Mouse (Mus musculus) limb, embryonic 12.5 days (tissue): ENCODE data around the gene Capn5. TPM values are rescaled to one million over a fixed set of nuclear protein-coding genes. Genes with fewer than 3 reads are reported as not detected.
"Not testable (repeated sequence)": the region's sequence is repeated elsewhere in the genome, so short reads cannot be mapped to it uniquely, and the experiment has no call there.

Source experiments
- ATAC-seq: fragments of 200-750 bp; cut with Nextera tagmentation; 2 replicates; pipeline ENCODE4 v1.8.0; 2017; ENCODE audit warnings: low read depth, moderate TSS enrichment; ENCODE audit not compliant: insufficient number of reproducible peaks, insufficient read depth, low FRiP score, low TSS enrichment
- H3K27ac ChIP-seq: fragments of 300-500 bp; sonication (generic); 2 replicates; pipeline ENCODE4 v1.5.1; 2016; ENCODE audit warnings: mild to moderate bottlenecking, moderate library complexity
- H3K27me3 ChIP-seq: fragments of 300-500 bp; sonication (generic); 2 replicates; pipeline ENCODE4 v1.6.1; 2016; ENCODE audit warnings: mild to moderate bottlenecking, moderate library complexity
- H3K36me3 ChIP-seq: fragments of 300-500 bp; sonication (generic); 2 replicates; pipeline ENCODE4 v1.6.1; 2016; ENCODE audit warnings: mild to moderate bottlenecking, moderate library complexity
- H3K4me1 ChIP-seq: fragments of 300-500 bp; sonication (generic); replicated peaks from 2 replicates; pipeline ENCODE4 v1.6.1; 2016
- H3K4me2 ChIP-seq: fragments of 300-500 bp; sonication (generic); 2 replicates; pipeline ENCODE4 v1.6.1; 2016; ENCODE audit warnings: mild to moderate bottlenecking, moderate library complexity
- H3K4me3 ChIP-seq: fragments of 300-500 bp; sonication (generic); replicated peaks from 2 replicates; pipeline ENCODE4 v1.5.1; 2016; ENCODE audit warnings: mild to moderate bottlenecking
- H3K9ac ChIP-seq: fragments of 300-500 bp; sonication (generic); replicated peaks from 2 replicates; pipeline ENCODE4 v1.6.1; 2016; ENCODE audit warnings: mild to moderate bottlenecking, moderate library complexity
- H3K9me3 ChIP-seq: fragments of 300-500 bp; sonication (generic); 2 replicates; pipeline ENCODE4 v1.6.1; 2016; ENCODE audit warnings: mild to moderate bottlenecking, moderate library complexity
- WGBS: fragments of 180-500 bp; shearing (Covaris S2); methylation state at CpG from one replicate; pipeline ENCODE4 v1.1.7; 2016; 5-methylcytosine and 5-hydroxymethylcytosine counted together
- polyA plus RNA-seq: library from polyadenylated mRNA; unstranded; fragments of >200 nt; fragmentation: Nextera tagmentation; extraction: Ambion mirVana; gene quantifications from 2 replicates; pipeline ENCODE4 v1.2.1, GENCODE M21; 2016

Capn5 gene
- polyA plus RNA-seq, 1 experiment from 2014 or later, result 4.0 TPM

GRCm38 (mm10) chr7:98191571-98192250 is 13.6 kb upstream of the Capn5 start:
- no peak for ATAC-seq
- 58% methylated on average over 17 of the region's 17 CpGs for WGBS

GRCm38 (mm10) chr7:98190578-98190977 is 12.5 kb upstream of the Capn5 start:
- H3K4me2 ChIP-seq, result no peak overlapping the region
- peaks cover 13% of the 10 kb centered on the region for H3K4me1 ChIP-seq
- no peak for ATAC-seq
- H3K27me3 ChIP-seq, result peaks cover 45% of the 10 kb centered on the region
- H3K4me3 ChIP-seq, result no peak overlapping the region
- 89% methylated on average over 1 of the region's 1 CpGs for WGBS
- no peak overlapping the region for H3K9ac ChIP-seq
- H3K9me3 ChIP-seq, result no peaks in the 10 kb centered on the region
- no peaks in the 10 kb centered on the region for H3K36me3 ChIP-seq
- H3K27ac ChIP-seq, result no peak overlapping the region

More at GRCm38 (mm10) chr7:98191571-98192250, 13.6 kb upstream of the Capn5 start:
- Histone ChIP-seq H3K4me3 (no peak overlapping the region), H3K4me2 (no peak overlapping the region), H3K36me3 (no peaks in the 10 kb centered on the region), H3K9me3 (no peaks in the 10 kb centered on the region), H3K27me3 (peaks cover 56% of the 10 kb centered on the region), H3K27ac (no peak overlapping the region), H3K4me1 (peaks cover 13% of the 10 kb centered on the region), H3K9ac (no peak overlapping the region)

- H3K4me3 ChIP-seq, result no peak overlapping the region
- no peaks in the 10 kb centered on the region for H3K9me3 ChIP-seq
- H3K4me1 ChIP-seq, result peaks cover 13% of the 10 kb centered on the region
- no peak overlapping the region for H3K4me2 ChIP-seq
- no peak overlapping the region for H3K9ac ChIP-seq
- no peak for ATAC-seq
- H3K36me3 ChIP-seq, result no peaks in the 10 kb centered on the region
- no peak overlapping the region for H3K27ac ChIP-seq
- 48% methylated on average over 3 of the region's 3 CpGs for WGBS
- H3K27me3 ChIP-seq, result peaks cover 42% of the 10 kb centered on the region
Measured at GRCm38 (mm10) chr7:98189745-98190144, 11.7 kb upstream of the Capn5 start.

- ATAC-seq, result no peak
- Histone ChIP-seq H3K9me3 (no peaks in the 10 kb centered on the region), H3K36me3 (no peaks in the 10 kb centered on the region), H3K4me3 (no peak overlapping the region), H3K4me2 (no peak overlapping the region), H3K27ac (no peak overlapping the region), H3K4me1 (peaks cover 4% of the 10 kb centered on the region), H3K9ac (no peak overlapping the region), H3K27me3 (peaks cover 31% of the 10 kb centered on the region)
- 77% methylated on average over 2 of the region's 2 CpGs for WGBS
Measured at GRCm38 (mm10) chr7:98188680-98189079, 10.6 kb upstream of the Capn5 start.

- Histone ChIP-seq H3K9ac (no peak overlapping the region), H3K27me3 (peaks cover 26% of the 10 kb centered on the region), H3K4me1 (no peaks in the 10 kb centered on the region), H3K4me2 (no peak overlapping the region), H3K9me3 (no peaks in the 10 kb centered on the region), H3K36me3 (no peaks in the 10 kb centered on the region), H3K27ac (no peak overlapping the region), H3K4me3 (no peak overlapping the region)
- ATAC-seq, result no peak
- 94% methylated on average over 2 of the region's 2 CpGs for WGBS
Measured at GRCm38 (mm10) chr7:98188238-98188637, 10.2 kb upstream of the Capn5 start.

GRCm38 (mm10) chr7:98187332-98187731 is 9.3 kb upstream of the Capn5 start:
- H3K9me3 ChIP-seq, ATAC-seq, H3K36me3 ChIP-seq, H3K4me1 ChIP-seq, H3K9ac ChIP-seq, H3K27ac ChIP-seq, H3K4me2 ChIP-seq, H3K4me3 ChIP-seq: not testable (repeated sequence)
- WGBS, result 81% methylated on average over 3 of the region's 3 CpGs
- H3K27me3 ChIP-seq, result peaks cover 17% of the 10 kb centered on the region

- no peak for ATAC-seq
- no peaks in the 10 kb centered on the region for H3K36me3 ChIP-seq
- peaks cover 10% of the 10 kb centered on the region for H3K27me3 ChIP-seq
- no peak overlapping the region for H3K27ac ChIP-seq
- H3K4me1 ChIP-seq, result no peaks in the 10 kb centered on the region
- WGBS, result 79% methylated on average over 8 of the region's 8 CpGs
- H3K4me3 ChIP-seq, result no peak overlapping the region
- no peaks in the 10 kb centered on the region for H3K9me3 ChIP-seq
- no peak overlapping the region for H3K4me2 ChIP-seq
- no peak overlapping the region for H3K9ac ChIP-seq
Measured at GRCm38 (mm10) chr7:98186637-98187036, 8.6 kb upstream of the Capn5 start.

GRCm38 (mm10) chr7:98185326-98185725 is 7.3 kb upstream of the Capn5 start:
- no peaks in the 10 kb centered on the region for H3K4me1 ChIP-seq
- no peaks in the 10 kb centered on the region for H3K9me3 ChIP-seq
- 82% methylated on average over 6 of the region's 6 CpGs for WGBS
- no peak overlapping the region for H3K27ac ChIP-seq
- H3K9ac ChIP-seq, result no peak overlapping the region
- H3K4me2 ChIP-seq, result no peak overlapping the region
- H3K4me3 ChIP-seq, result no peak overlapping the region
- ATAC-seq, result no peak
- peaks cover 5% of the 10 kb centered on the region for H3K27me3 ChIP-seq
- no peaks in the 10 kb centered on the region for H3K36me3 ChIP-seq

- no peaks in the 10 kb centered on the region for H3K9me3 ChIP-seq
- peaks cover 11% of the 10 kb centered on the region for H3K27me3 ChIP-seq
- ATAC-seq, result 0 out of 2 replicates have a peak, but pooled peaks have one; percentile 6
- no peak overlapping the region for H3K27ac ChIP-seq
- peak overlapping the region; percentile 78 for H3K4me3 ChIP-seq
- H3K4me1 ChIP-seq, result peaks cover 14% of the 10 kb centered on the region
- no peaks in the 10 kb centered on the region for H3K36me3 ChIP-seq
- peak overlapping the region; percentile 81 for H3K4me2 ChIP-seq
- H3K9ac ChIP-seq, result peak overlapping the region; percentile 50
- 83% methylated on average over 5 of the region's 5 CpGs for WGBS
Measured at GRCm38 (mm10) chr7:98178560-98179231, 622 bp upstream of the Capn5 start.

GRCm38 (mm10) chr7:98177566-98177928 is 527 bp downstream of the Capn5 start:
- ATAC-seq, result peak; percentile 49
- H3K4me1 ChIP-seq, result peaks cover 19% of the 10 kb centered on the region
- H3K4me3 ChIP-seq, result peak overlapping the region; percentile 78
- peak overlapping the region; percentile 81 for H3K4me2 ChIP-seq
- peak overlapping the region; percentile 62 for H3K9ac ChIP-seq
- 0 out of 2 replicates have a peak overlapping the region, but pooled peaks have one; percentile 23 for H3K27ac ChIP-seq
- H3K9me3 ChIP-seq, result no peaks in the 10 kb centered on the region
- WGBS, result 5% methylated on average over 9 of the region's 9 CpGs
- H3K27me3 ChIP-seq, result peaks cover 11% of the 10 kb centered on the region
- H3K36me3 ChIP-seq, result no peaks in the 10 kb centered on the region

GRCm38 (mm10) chr7:98177071-98177485 is 996 bp downstream of the Capn5 start:
- no peak for ATAC-seq
- 61% methylated on average over 2 of the region's 2 CpGs for WGBS
- H3K9ac ChIP-seq, result 0 out of 2 replicates have a peak overlapping the region, but pooled peaks have one; percentile 62
- H3K4me2 ChIP-seq, result peak overlapping the region; percentile 81
- peaks cover 11% of the 10 kb centered on the region for H3K27me3 ChIP-seq
- H3K4me3 ChIP-seq, result peak overlapping the region; percentile 78
- no peak overlapping the region for H3K27ac ChIP-seq
- H3K36me3 ChIP-seq, result no peaks in the 10 kb centered on the region
- H3K4me1 ChIP-seq, result peaks cover 19% of the 10 kb centered on the region
- no peaks in the 10 kb centered on the region for H3K9me3 ChIP-seq
